Mouse (Mus musculus) midbrain, embryonic 16.5 days (tissue): Measurements from ENCODE around the gene Sumo2. TPM values are rescaled to one million over a fixed set of nuclear protein-coding genes. Genes with fewer than 3 reads are reported as not detected.
"Not testable (repeated sequence)": the region's sequence is repeated elsewhere in the genome, so short reads cannot be mapped to it uniquely, and the experiment has no call there.

Experiments used
- ATAC-seq: fragments of 200-750 bp; cut with Nextera tagmentation; 2 replicates; pipeline ENCODE4 v1.8.0; 2017; ENCODE audit warnings: moderate TSS enrichment
- H3K27ac ChIP-seq: fragments of 300-500 bp; sonication (generic); 2 replicates; pipeline ENCODE4 v1.5.1; 2014; ENCODE audit warnings: mild to moderate bottlenecking, low read length, mixed read lengths
- H3K27me3 ChIP-seq: fragments of 300-500 bp; sonication (generic); 2 replicates; pipeline ENCODE4 v1.6.1; 2014; ENCODE audit warnings: low read depth, low read length, mixed read lengths; ENCODE audit not compliant: control insufficient read depth, insufficient read depth
- H3K36me3 ChIP-seq: fragments of 300-500 bp; sonication (generic); 2 replicates; pipeline ENCODE4 v1.6.1; 2014; ENCODE audit warnings: mild to moderate bottlenecking, low read length, moderate library complexity, mixed read lengths; ENCODE audit not compliant: control insufficient read depth, insufficient read depth
- H3K4me1 ChIP-seq: fragments of 300-500 bp; sonication (generic); 2 replicates; pipeline ENCODE4 v1.6.1; 2014; ENCODE audit warnings: mild to moderate bottlenecking, low read length, mixed read lengths; ENCODE audit not compliant: control insufficient read depth, insufficient read depth
- H3K4me2 ChIP-seq: fragments of 300-500 bp; sonication (generic); 2 replicates; pipeline ENCODE4 v1.6.1; 2014; ENCODE audit warnings: mild to moderate bottlenecking, low read length, mixed read lengths
- H3K4me3 ChIP-seq: fragments of 300-500 bp; sonication (generic); 2 replicates; pipeline ENCODE4 v1.5.1; 2014; ENCODE audit warnings: low read depth, mild to moderate bottlenecking, low read length, moderate library complexity, mixed read lengths
- H3K9ac ChIP-seq: fragments of 300-500 bp; sonication (generic); 2 replicates; pipeline ENCODE4 v1.6.1; 2014; ENCODE audit warnings: low read depth, low read length, mixed read lengths
- H3K9me3 ChIP-seq: fragments of 300-500 bp; sonication (generic); replicated peaks from 2 replicates; pipeline ENCODE4 v1.6.1; 2014; ENCODE audit warnings: mild to moderate bottlenecking, low read length, mixed read lengths; ENCODE audit not compliant: control insufficient read depth, poor library complexity, severe bottlenecking
- WGBS: fragments of 180-500 bp; shearing (Covaris S2); extraction: QIAGEN DNeasy Blood & Tissue Kit; methylation state at CpG from one replicate; pipeline ENCODE4 v1.1.7; 2014; 5-methylcytosine and 5-hydroxymethylcytosine counted together
- polyA plus RNA-seq: library from polyadenylated mRNA; unstranded; fragments of >200 nt; fragmentation: Nextera tagmentation; extraction: Ambion mirVana; gene quantifications from 2 replicates; pipeline ENCODE4 v1.2.1, GENCODE M21; 2015

Gene Sumo2
- polyA plus RNA-seq, 1 experiment from 2014 or later = 1,000 TPM

GRCm38 (mm10) chr11:115512407-115513183 is 23.5 kb downstream of the Sumo2 start:
- no peak for ATAC-seq
- Histone ChIP-seq H3K9me3 (no peaks in the 10 kb centered on the region), H3K36me3 (no peaks in the 10 kb centered on the region), H3K4me1 (peaks cover 32% of the 10 kb centered on the region), H3K4me3 (peak overlapping the region; percentile 97), H3K27ac (peak overlapping the region; percentile 94), H3K27me3 (no peaks in the 10 kb centered on the region), H3K9ac (peak overlapping the region; percentile 99), H3K4me2 (peak overlapping the region; percentile 89)
- WGBS = 10% methylated on average over 8 of the region's 8 CpGs

- H3K4me3 ChIP-seq = peak overlapping the region; percentile 97
- H3K4me2 ChIP-seq = peak overlapping the region; percentile 89
- no peaks in the 10 kb centered on the region for H3K36me3 ChIP-seq
- ATAC-seq = no peak
- H3K27me3 ChIP-seq = no peaks in the 10 kb centered on the region
- H3K9me3 ChIP-seq = no peaks in the 10 kb centered on the region
- peak overlapping the region; percentile 99 for H3K9ac ChIP-seq
- peaks cover 38% of the 10 kb centered on the region for H3K4me1 ChIP-seq
- peak overlapping the region; percentile 94 for H3K27ac ChIP-seq
- WGBS = 16% methylated on average over 3 of the region's 3 CpGs
These were observed 24.1 kb downstream of the Sumo2 start for GRCm38 (mm10) chr11:115512004-115512403.

- no peak overlapping the region for H3K27ac ChIP-seq
These were observed 25.0 kb downstream of the Sumo2 start for GRCm38 (mm10) chr11:115511121-115511520.

GRCm38 (mm10) chr11:115510507-115510888 is 25.6 kb downstream of the Sumo2 start:
- H3K27me3 ChIP-seq = no peaks in the 10 kb centered on the region
- no peak for ATAC-seq
- H3K9me3 ChIP-seq = no peaks in the 10 kb centered on the region
- peak overlapping the region; percentile 10; the same call in 1 of the 2 replicates for H3K27ac ChIP-seq
- peak overlapping the region; percentile 97 for H3K4me3 ChIP-seq
- peaks cover 47% of the 10 kb centered on the region for H3K4me1 ChIP-seq
- H3K9ac ChIP-seq = peak overlapping the region; percentile 99
- H3K4me2 ChIP-seq = peak overlapping the region; percentile 89
- WGBS = 45% methylated on average over 5 of the region's 5 CpGs
- no peaks in the 10 kb centered on the region for H3K36me3 ChIP-seq

More at GRCm38 (mm10) chr11:115511121-115511520, 25.0 kb downstream of the Sumo2 start:
- 40% methylated on average over 2 of the region's 2 CpGs for WGBS
- no peak for ATAC-seq
- Histone ChIP-seq H3K9ac (peak overlapping the region; percentile 99), H3K9me3 (no peaks in the 10 kb centered on the region), H3K27me3 (no peaks in the 10 kb centered on the region), H3K4me1 (peaks cover 45% of the 10 kb centered on the region), H3K4me2 (peak overlapping the region; percentile 89), H3K4me3 (peak overlapping the region; percentile 97), H3K36me3 (no peaks in the 10 kb centered on the region)

GRCm38 (mm10) chr11:115509773-115510506 is 26.1 kb downstream of the Sumo2 start:
- Histone ChIP-seq H3K36me3 (no peaks in the 10 kb centered on the region), H3K9ac (peak overlapping the region; percentile 99), H3K27me3 (no peaks in the 10 kb centered on the region), H3K4me2 (peak overlapping the region; percentile 89), H3K27ac (no peak overlapping the region), H3K4me1 (peaks cover 53% of the 10 kb centered on the region), H3K9me3 (no peaks in the 10 kb centered on the region), H3K4me3 (peak overlapping the region; percentile 97)
- no peak for ATAC-seq
- WGBS = 24% methylated on average over 6 of the region's 6 CpGs

GRCm38 (mm10) chr11:115508061-115508460 is 28.0 kb downstream of the Sumo2 start:
- Histone ChIP-seq H3K4me2 (no peak overlapping the region), H3K4me1 (peaks cover 53% of the 10 kb centered on the region), H3K27me3 (no peaks in the 10 kb centered on the region), H3K9me3 (no peaks in the 10 kb centered on the region), H3K9ac (no peak overlapping the region), H3K4me3 (no peak overlapping the region), H3K27ac (no peak overlapping the region), H3K36me3 (no peaks in the 10 kb centered on the region)
- ATAC-seq = no peak
- WGBS = 86% methylated on average over 2 of the region's 2 CpGs

GRCm38 (mm10) chr11:115506586-115506985 is 29.5 kb downstream of the Sumo2 start:
- Histone ChIP-seq H3K9ac (no peak overlapping the region), H3K27ac (no peak overlapping the region), H3K4me2 (no peak overlapping the region), H3K4me3 (no peak overlapping the region), H3K27me3 (no peaks in the 10 kb centered on the region), H3K4me1 (peaks cover 52% of the 10 kb centered on the region), H3K36me3 (peaks cover 7% of the 10 kb centered on the region), H3K9me3 (no peaks in the 10 kb centered on the region)
- WGBS = 67% methylated on average over 3 of the region's 3 CpGs
- no peak for ATAC-seq

- H3K4me2 ChIP-seq = no peak overlapping the region
- 97% methylated on average over 6 of the region's 6 CpGs for WGBS
- H3K9ac ChIP-seq = no peak overlapping the region
- H3K36me3 ChIP-seq = peaks cover 34% of the 10 kb centered on the region
- ATAC-seq = no peak
- no peak overlapping the region for H3K27ac ChIP-seq
- H3K27me3 ChIP-seq = no peaks in the 10 kb centered on the region
- peaks cover 21% of the 10 kb centered on the region for H3K4me1 ChIP-seq
- no peak overlapping the region for H3K4me3 ChIP-seq
- H3K9me3 ChIP-seq = no peaks in the 10 kb centered on the region
These were observed 33.4 kb downstream of the Sumo2 start for GRCm38 (mm10) chr11:115502636-115503035.

GRCm38 (mm10) chr11:115496559-115496958 is 39.5 kb downstream of the Sumo2 start:
- not testable (repeated sequence) for H3K27me3 ChIP-seq, H3K4me1 ChIP-seq, H3K9ac ChIP-seq, ATAC-seq, H3K9me3 ChIP-seq, H3K4me3 ChIP-seq, H3K27ac ChIP-seq, H3K4me2 ChIP-seq
- 90% methylated on average over 9 of the region's 9 CpGs for WGBS
- H3K36me3 ChIP-seq = peaks cover 32% of the 10 kb centered on the region
